Comparison of ENCODE assay signal across 10 mouse cellular contexts in the genomic region with DNA sequence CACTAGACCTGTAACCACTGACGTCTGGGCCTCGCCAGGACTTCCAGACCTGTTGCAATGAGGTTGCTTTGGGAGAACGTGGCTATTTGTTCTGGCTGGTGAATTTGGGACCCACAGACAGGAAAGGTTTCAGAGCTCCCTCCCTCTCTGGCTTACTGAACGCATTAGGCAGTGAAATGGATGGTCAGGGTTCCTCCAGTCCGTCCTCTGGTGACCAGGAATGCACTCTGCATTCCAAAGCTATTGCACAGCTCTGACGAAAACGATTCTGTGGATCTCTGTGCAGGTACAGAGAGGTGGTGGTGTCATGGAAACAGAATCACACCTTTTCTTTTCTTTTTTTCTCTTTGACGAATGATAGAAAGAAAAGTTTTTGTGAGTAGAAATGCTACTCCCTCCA. TPM values are rescaled to one million over a fixed set of nuclear protein-coding genes. Genes with fewer than 3 reads are reported as not detected.
DNase-seq lines count a peak whose midpoint lies in the region; ATAC-seq lines count a peak whose summit lies in the region.
"Had no signal": no experiment of that assay in that cellular context is flagged by ENCODE, and none has a peak within 500 bp of the region (broad histone marks: within the 10 kb centered on the region; RNA-seq: fewer than 3 reads in every experiment).

No protein-coding gene starts in this region.

- 49% methylated on average over 8 of the region's 8 CpGs for WGBS in heart, embryonic 15.5 days
- WGBS in embryonic facial prominence, embryonic 15.5 days = 72% methylated on average over 8 of the region's 8 CpGs
- WGBS in liver, embryonic 15.5 days (ENCODE audit: insufficient replicate concordance) = 63% methylated on average over 8 of the region's 8 CpGs

- no peak for DNase-seq in heart, postnatal 25 days (ENCODE audit: low spot score)
- peak; percentile 72 for DNase-seq in 3T3-L1 (ENCODE audit: low read depth, low spot score)
- no peak for DNase-seq in spleen, postnatal 36 days (ENCODE audit: low spot score in 2 of 2)
- DNase-seq in embryo, embryonic 10 days (ENCODE audit: low spot score) = no peak
- no peak for DNase-seq in adrenal gland, adult 2 months
- DNase-seq: cerebellum, adult 18-20 months; heart, adult 18-20 months had no signal

- peak overlapping the region; percentile 100 for H3K4me3 ChIP-seq in heart, embryonic 15.5 days
- no peak overlapping the region for H3K4me3 ChIP-seq in embryonic facial prominence, embryonic 15.5 days (replicated peaks)
- peak overlapping the region; percentile 97; the same call in 1 of the 2 replicates for H3K4me3 ChIP-seq in liver, embryonic 15.5 days (replicated peaks)

- intact Hi-C loops in heart, postnatal 25 days (cut with DNase I) = loop anchor here (5.0 kb wide), 1 partner anchor 60 kb away; no protein-coding TSS in a partner anchor

- peak overlapping the region; percentile 98 for H3K9ac ChIP-seq in heart, embryonic 15.5 days
- no peak overlapping the region for H3K9ac ChIP-seq in embryonic facial prominence, embryonic 15.5 days
- no peak overlapping the region; the same call in 1 of the 2 replicates for H3K9ac ChIP-seq in liver, embryonic 15.5 days

- no peak for ATAC-seq in heart, embryonic 15.5 days (replicated peaks; ENCODE audit: insufficient number of reproducible peaks, insufficient read depth, low FRiP score, low read depth)
- no peak for ATAC-seq in embryonic facial prominence, embryonic 15.5 days (ENCODE audit: insufficient number of reproducible peaks, low FRiP score, low TSS enrichment, low read depth)
- no peak for ATAC-seq in liver, embryonic 15.5 days (ENCODE audit: insufficient read depth)

- peak overlapping the region; percentile 76 for H3K4me2 ChIP-seq in heart, embryonic 15.5 days
- peak overlapping the region; percentile 13; the same call in 1 of the 2 replicates for H3K4me2 ChIP-seq in embryonic facial prominence, embryonic 15.5 days (replicated peaks)
- peak overlapping the region; percentile 90 for H3K4me2 ChIP-seq in liver, embryonic 15.5 days

- no peaks in the 10 kb centered on the region for H3K9me3 ChIP-seq in heart, embryonic 15.5 days (replicated peaks)
- no peaks in the 10 kb centered on the region for H3K9me3 ChIP-seq in embryonic facial prominence, embryonic 15.5 days (replicated peaks)
- H3K9me3 ChIP-seq in liver, embryonic 15.5 days (replicated peaks) = no peaks in the 10 kb centered on the region

- H3K27me3 ChIP-seq in heart, embryonic 15.5 days = no peaks in the 10 kb centered on the region
- no peaks in the 10 kb centered on the region for H3K27me3 ChIP-seq in embryonic facial prominence, embryonic 15.5 days
- no peaks in the 10 kb centered on the region for H3K27me3 ChIP-seq in liver, embryonic 15.5 days

- H3K27ac ChIP-seq in heart, embryonic 15.5 days = no peak overlapping the region
- no peak overlapping the region for H3K27ac ChIP-seq in embryonic facial prominence, embryonic 15.5 days (replicated peaks)
- H3K27ac ChIP-seq in liver, embryonic 15.5 days (replicated peaks) = no peak overlapping the region

- H3K4me1 ChIP-seq in heart, embryonic 15.5 days (replicated peaks) = peaks cover 39% of the 10 kb centered on the region
- H3K4me1 ChIP-seq in embryonic facial prominence, embryonic 15.5 days = peaks cover 24% of the 10 kb centered on the region
- H3K4me1 ChIP-seq in liver, embryonic 15.5 days (replicated peaks) = peaks cover 46% of the 10 kb centered on the region

- no peaks in the 10 kb centered on the region for H3K36me3 ChIP-seq in heart, embryonic 15.5 days
- H3K36me3 ChIP-seq in embryonic facial prominence, embryonic 15.5 days = peaks cover 13% of the 10 kb centered on the region; the same call in 1 of the 2 replicates
- peaks cover 9% of the 10 kb centered on the region; the same call in 1 of the 2 replicates for H3K36me3 ChIP-seq in liver, embryonic 15.5 days (replicated peaks)

RNA-seq across cellular contexts. Expression of a gene that starts 1.9 kb away (rescaled TPM):
- polyA plus RNA-seq in heart, embryonic 15.5 days (2015; fragmentation: Nextera tagmentation; extraction: Ambion mirVana) = 120 and 123 TPM in 2 replicates
- 10 to 100 TPM; 92.7 to 92.8 TPM for total RNA-seq in heart, postnatal 25 days (2021)
- polyA plus RNA-seq in embryonic facial prominence, embryonic 15.5 days (2015; fragmentation: Nextera tagmentation; extraction: Ambion mirVana) = 116 and 118 TPM in 2 replicates
- 48.0 and 48.5 TPM in 2 replicates for polyA plus RNA-seq in liver, embryonic 15.5 days (2015; fragmentation: Nextera tagmentation; extraction: Ambion mirVana)
- total RNA-seq in adrenal gland, adult 2 months (2021) = 100 to 1,000 TPM; 115 to 128 TPM
- 99.0 and 107 TPM in 2 replicates for polyA plus RNA-seq in adrenal gland, adult 2 months (2012; rRNA removed)

RNA-seq across cellular contexts. Expression of a gene that starts 41.1 kb away (rescaled TPM):
- 3.8 and 5.2 TPM in 2 replicates for polyA plus RNA-seq in heart, embryonic 15.5 days (2015; fragmentation: Nextera tagmentation; extraction: Ambion mirVana)
- total RNA-seq in heart, postnatal 25 days (2021) = 1 to 10 TPM; 3.2 TPM
- 10.4 and 11.3 TPM in 2 replicates for polyA plus RNA-seq in embryonic facial prominence, embryonic 15.5 days (2015; fragmentation: Nextera tagmentation; extraction: Ambion mirVana)
- polyA plus RNA-seq in liver, embryonic 15.5 days (2015; fragmentation: Nextera tagmentation; extraction: Ambion mirVana) = 2.5 and 2.8 TPM in 2 replicates
- total RNA-seq in adrenal gland, adult 2 months (2021) = 1 to 10 TPM; 6.3 to 6.9 TPM
- 3.5 and 3.6 TPM in 2 replicates for polyA plus RNA-seq in adrenal gland, adult 2 months (2012; rRNA removed)

Comparison
In these comparisons a context has a peak if more than half of its experiments do, and no peak if none do; other contexts are left out.
1. H3K4me2 ChIP-seq: peak in every context shown above with its lines; median percentile 90 in liver, embryonic 15.5 days; 76 in heart, embryonic 15.5 days; 13 in embryonic facial prominence, embryonic 15.5 days.